Mouse (Mus musculus) MEL (cell line): ENCODE measurements around the gene Psmd11. TPM values are rescaled to one million over a fixed set of nuclear protein-coding genes. Genes with fewer than 3 reads are reported as not detected.
A peak's percentile ranks its signal among the peaks of the same experiment; 100 is the strongest.

Experiments
- DNase-seq: peaks from one replicate; pipeline ENCODE4 v3.0.0; 2011; ENCODE audit warnings: low read depth, low spot score
- H3K27ac ChIP-seq: 2 replicates; pipeline ENCODE4 v1.5.1; 2012; ENCODE audit warnings: low read depth, mild to moderate bottlenecking, control low read depth, low read length, moderate library complexity; ENCODE audit not compliant: control insufficient read depth
- H3K27me3 ChIP-seq, 2 experiments: fragments of 150-350 bp in 1 of 2; sonication (generic) in 1 of 2; 2 replicates each; pipeline ENCODE4 v1.6.1; 2012; ENCODE audit warnings: low read length in 2 of 2, mild to moderate bottlenecking in 2 of 2, improper control_type of control experiment in 1 of 2, moderate library complexity in 1 of 2; ENCODE audit not compliant: insufficient read depth in 2 of 2, control insufficient read depth in 1 of 2
- H3K36me3 ChIP-seq, 2 experiments: 2 replicates each; pipeline ENCODE4 v1.6.1; 2012 to 2014; ENCODE audit warnings: low read length in 2 of 2, improper control_type of control experiment in 1 of 2, inconsistent platforms in 1 of 2, mild to moderate bottlenecking in 1 of 2; ENCODE audit not compliant: insufficient read depth in 2 of 2, control insufficient read depth in 1 of 2
- H3K4me1 ChIP-seq, 2 experiments: fragments of 150-350 bp in 1 of 2; sonication (generic) in 1 of 2; 2 replicates each; pipeline ENCODE4 v1.6.1; 2012; ENCODE audit warnings: low read length in 2 of 2, improper control_type of control experiment in 1 of 2, mild to moderate bottlenecking in 1 of 2; ENCODE audit not compliant: insufficient read depth in 2 of 2, control insufficient read depth in 1 of 2
- H3K4me3 ChIP-seq, 2 experiments: fragments of 150-350 bp in 1 of 2; sonication (generic) in 1 of 2; 2 replicates each; pipeline ENCODE4 v1.5.1; 2012; ENCODE audit warnings: low read depth in 2 of 2, low read length in 2 of 2, mild to moderate bottlenecking in 2 of 2, moderate library complexity in 2 of 2, control low read depth in 1 of 2, improper control_type of control experiment in 1 of 2; ENCODE audit not compliant: control insufficient read depth in 1 of 2, insufficient read depth in 1 of 2
- H3K79me2 ChIP-seq: 2 replicates; pipeline ENCODE4 v1.6.1; 2012; ENCODE audit warnings: mild to moderate bottlenecking, low read length, moderate library complexity; ENCODE audit not compliant: control insufficient read depth, poor library complexity, insufficient read depth
- H3K9ac ChIP-seq: 2 replicates; pipeline ENCODE4 v1.6.1; 2012; ENCODE audit warnings: low read depth, mild to moderate bottlenecking, control low read depth, low read length, moderate library complexity; ENCODE audit not compliant: control insufficient read depth, poor library complexity, severe bottlenecking
- H3K9me3 ChIP-seq: fragments of 150-350 bp; sonication (generic); replicated peaks from 2 replicates; pipeline ENCODE4 v1.6.1; 2012; ENCODE audit warnings: mild to moderate bottlenecking, low read length, improper control_type of control experiment, moderate library complexity; ENCODE audit not compliant: insufficient read depth
- BHLHE40 ChIP-seq: IDR thresholded peaks from 2 replicates; pipeline ENCODE4 v1.6.1; 2012; ENCODE audit warnings: low read depth, mild to moderate bottlenecking, inconsistent platforms, low read length, improper control_type of control experiment, borderline replicate concordance
- CHD1 ChIP-seq: IDR thresholded peaks from 2 replicates; pipeline ENCODE4 v1.6.1; 2012; ENCODE audit warnings: low read depth, mild to moderate bottlenecking, inconsistent platforms, low read length, improper control_type of control experiment
- CHD2 ChIP-seq: IDR thresholded peaks from 2 replicates; pipeline ENCODE4 v1.6.1; 2011; ENCODE audit warnings: low read length, improper control_type of control experiment
- GATA1 ChIP-seq: IDR thresholded peaks from 2 replicates; pipeline ENCODE4 v1.6.1; 2011; ENCODE audit warnings: low read depth, low read length, improper control_type of control experiment
- MEF2A ChIP-seq: IDR thresholded peaks from 2 replicates; pipeline ENCODE4 v1.6.1; 2014; ENCODE audit warnings: low read depth, mild to moderate bottlenecking, inconsistent platforms, low read length, improper control_type of control experiment; ENCODE audit not compliant: poor library complexity, insufficient replicate concordance, severe bottlenecking; ENCODE audit errors: extremely low read depth
- MXI1 ChIP-seq: IDR thresholded peaks from 2 replicates; pipeline ENCODE4 v1.6.1; 2011; ENCODE audit warnings: mild to moderate bottlenecking, low read depth, low read length, improper control_type of control experiment
- POLR2A ChIP-seq, 2 experiments: IDR thresholded peaks; 2 replicates each; pipeline ENCODE4 v1.6.1; 2011 to 2012; ENCODE audit warnings: low read length in 2 of 2, mild to moderate bottlenecking in 2 of 2, control low read depth in 1 of 2, improper control_type of control experiment in 1 of 2, low read depth in 1 of 2, moderate library complexity in 1 of 2; ENCODE audit not compliant: control insufficient read depth in 1 of 2, insufficient read depth in 1 of 2, poor library complexity in 1 of 2
- POLR2AphosphoS2 ChIP-seq: IDR thresholded peaks from 2 replicates; pipeline ENCODE4 v1.6.1; 2011; ENCODE audit warnings: low read length, improper control_type of control experiment
- POLR2AphosphoS5 ChIP-seq: IDR thresholded peaks from 2 replicates; pipeline ENCODE4 v1.6.1; 2012; ENCODE audit warnings: low read depth, borderline replicate concordance, mild to moderate bottlenecking, inconsistent platforms, low read length, moderate library complexity, mixed read lengths
- RAD21 ChIP-seq: IDR thresholded peaks from 2 replicates; pipeline ENCODE4 v1.6.1; 2011; ENCODE audit warnings: mild to moderate bottlenecking, low read depth, low read length, improper control_type of control experiment
- SIN3A ChIP-seq: IDR thresholded peaks from 2 replicates; pipeline ENCODE4 v1.6.1; 2012; ENCODE audit warnings: low read length, improper control_type of control experiment, inconsistent platforms
- SMC3 ChIP-seq: IDR thresholded peaks from 2 replicates; pipeline ENCODE4 v1.6.1; 2011; ENCODE audit warnings: low read depth, low read length, improper control_type of control experiment
- TAL1 ChIP-seq: IDR thresholded peaks from 2 replicates; pipeline ENCODE4 v1.6.1; 2012; ENCODE audit warnings: mild to moderate bottlenecking, inconsistent platforms, low read length, moderate library complexity, mixed read lengths
- TBP ChIP-seq: IDR thresholded peaks from 2 replicates; pipeline ENCODE4 v1.8.0; 2011; ENCODE audit warnings: low read depth, low read length, improper control_type of control experiment
- UBTF ChIP-seq: IDR thresholded peaks from 2 replicates; pipeline ENCODE4 v1.6.1; 2012; ENCODE audit warnings: low read depth, mild to moderate bottlenecking, inconsistent platforms, low read length, improper control_type of control experiment, moderate library complexity, borderline replicate concordance; ENCODE audit not compliant: insufficient read depth
- ZC3H11A ChIP-seq: IDR thresholded peaks from 2 replicates; pipeline ENCODE4 v1.6.1; 2012; ENCODE audit warnings: low read depth, mild to moderate bottlenecking, inconsistent platforms, low read length, improper control_type of control experiment
- ZKSCAN1 ChIP-seq: IDR thresholded peaks from 2 replicates; pipeline ENCODE4 v1.6.1; 2012; ENCODE audit warnings: low read depth, mild to moderate bottlenecking, inconsistent platforms, low read length, improper control_type of control experiment, moderate library complexity
- ZNF384 ChIP-seq: IDR thresholded peaks from 2 replicates; pipeline ENCODE4 v1.6.1; 2012; ENCODE audit warnings: low read depth, mild to moderate bottlenecking, inconsistent platforms, low read length, improper control_type of control experiment
- polyA plus RNA-seq, 2 experiments: library from polyadenylated mRNA; stranded (reverse) in 1 of 2; unstranded in 1 of 2; fragments of >175 nt in 1 of 2; fragments of >200 nt in 1 of 2; gene quantifications; 2 replicates each; pipeline versions ENCODE4 v1.2.1 to v1.2.4; 2012; ENCODE audit warnings: low replicate concordance in 2 of 2, low read depth in 1 of 2; ENCODE audit not compliant: insufficient read length in 2 of 2, insufficient read depth in 1 of 2, missing spikeins in 1 of 2
- total RNA-seq: library from RNA; depleted of rRNA; stranded (reverse); fragments of 300-350 nt; gene quantifications from 2 replicates; pipeline ENCODE4 v1.2.3, GENCODE M21; 2012

Gene Psmd11
- total and polyA plus RNA-seq, 3 experiments: 110 to 324 (median 184) TPM

DNA sequence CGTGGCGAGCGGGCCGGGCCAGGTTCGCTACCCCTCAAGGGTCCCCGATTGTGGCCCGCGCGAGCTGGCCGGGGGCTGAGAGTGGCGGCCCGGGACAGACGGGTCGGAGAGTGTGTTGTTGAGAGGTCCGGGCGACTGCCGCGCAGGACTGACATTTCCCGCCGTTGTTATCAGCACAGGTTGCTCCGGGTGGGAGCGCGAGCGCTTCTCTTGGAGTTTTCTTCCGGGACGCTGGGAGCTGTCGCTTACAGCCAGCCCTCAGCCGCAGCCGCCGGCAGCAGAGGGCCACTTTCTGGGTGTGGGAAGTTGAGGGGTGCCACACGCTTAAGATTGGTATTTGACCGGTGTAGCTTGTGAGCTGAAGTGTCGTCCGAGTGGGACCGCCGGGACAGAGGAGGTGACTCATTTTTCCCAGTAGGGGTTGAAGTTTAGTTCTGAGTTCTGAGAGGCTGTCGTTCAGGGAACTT lies 627 bp downstream of the Psmd11 start (continued):
- TF ChIP-seq SIN3A (0 out of 2 replicates have a peak, but pooled peaks have one; percentile 58), UBTF (peak; percentile 84; the same call in 1 of the 2 replicates), MEF2A (no peak), TAL1 (no peak), SMC3 (no peak)
- TF ChIP-seq, all 39 proteins: peak for 8

DNA sequence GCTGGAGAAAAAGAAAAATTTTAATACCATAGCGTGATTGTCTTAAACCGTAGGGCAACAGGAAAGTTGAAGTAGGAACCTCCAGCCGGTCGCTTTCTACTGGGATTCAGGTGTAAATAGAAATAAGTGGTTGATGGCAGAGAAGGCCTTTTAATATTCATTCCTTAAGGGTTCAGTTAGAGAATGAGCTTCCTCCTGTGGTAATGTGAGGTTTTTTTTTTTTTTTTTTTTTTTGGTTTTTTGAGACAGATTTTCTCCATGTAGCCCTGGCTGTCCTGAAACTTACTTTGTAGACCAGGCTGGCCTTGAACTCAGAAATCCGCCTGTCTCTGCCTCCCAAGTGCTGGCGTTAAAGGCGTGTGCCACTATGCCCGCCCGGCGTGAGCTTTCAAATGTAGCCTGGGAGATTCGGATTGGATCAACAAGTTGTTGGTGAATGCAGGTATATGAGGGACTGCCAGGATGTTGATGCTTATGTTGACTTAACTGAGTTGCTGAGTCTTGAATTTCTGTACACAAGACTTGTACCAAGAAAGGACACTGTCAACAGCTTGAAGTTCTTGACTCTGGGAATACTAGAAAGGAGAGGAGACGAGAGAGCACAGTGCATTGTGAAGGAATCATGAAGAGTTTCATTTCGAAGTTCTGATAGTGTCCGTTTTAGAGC lies 1.2 kb downstream of the Psmd11 start:
- peak; percentile 54 for DNase-seq
- Histone ChIP-seq H3K9ac (peak overlapping the region; percentile 95), H3K4me3 (peak overlapping the region; percentile 66 to 84)

DNA sequence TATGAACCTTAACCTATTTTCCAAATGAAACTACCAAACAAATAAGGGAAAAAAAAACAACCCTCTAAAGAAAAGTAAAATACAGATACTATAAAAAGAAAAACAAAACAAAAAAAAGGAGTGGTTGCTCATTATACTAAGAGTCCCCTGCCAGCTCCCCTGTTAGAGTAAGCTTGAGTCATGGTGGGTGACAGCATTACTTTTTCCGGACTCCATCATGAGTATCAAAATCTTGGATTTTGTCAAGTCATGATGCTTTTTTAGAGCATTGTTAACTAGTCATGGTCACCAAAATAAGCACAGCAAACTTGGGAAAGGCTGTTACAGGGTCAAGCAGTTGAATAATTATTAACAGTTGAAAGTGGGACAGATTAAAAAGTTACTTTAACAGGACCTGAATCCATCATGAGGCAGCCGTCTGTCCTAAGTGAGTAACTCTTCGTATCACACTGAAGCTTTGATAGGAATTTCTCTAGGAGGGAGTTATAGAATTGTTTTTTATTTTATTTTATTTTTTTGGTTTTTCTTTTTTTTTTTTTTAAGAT lies 2.0 kb downstream of the Psmd11 start:
- H3K36me3 ChIP-seq: peaks cover 25 to 35% of the 10 kb centered on the region in 2 experiments
- peaks cover 41% of the 10 kb centered on the region for H3K79me2 ChIP-seq
- peaks cover 15 to 17% of the 10 kb centered on the region in 2 experiments for H3K4me1 ChIP-seq
- H3K27ac ChIP-seq: no peak overlapping the region
- peak overlapping the region in 1 of 2 experiments; percentile 84; a peak in 2 of 4 replicates for H3K4me3 ChIP-seq
- no peaks in the 10 kb centered on the region for H3K27me3 ChIP-seq
- H3K9me3 ChIP-seq: no peaks in the 10 kb centered on the region
- no peak for TF ChIP-seq MXI1
- TF ChIP-seq POLR2AphosphoS5: no peak
- no peak for TF ChIP-seq GATA1
- TF ChIP-seq POLR2AphosphoS2: 0 out of 2 replicates have a peak, but pooled peaks have one; percentile 25
- no peak for TF ChIP-seq BHLHE40
- no peak for TF ChIP-seq TAL1
- no peak for TF ChIP-seq TBP
- no peak for TF ChIP-seq CHD2
- TF ChIP-seq UBTF: no peak
- 0 out of 2 replicates have a peak, but pooled peaks have one; percentile 37 for TF ChIP-seq CHD1
- no peak for TF ChIP-seq POLR2A (IDR thresholded peaks at IDR 0.05; ENCODE audit: control insufficient read depth in 1 of 2, insufficient read depth in 1 of 2, low read depth in 1 of 2, low read length in 2 of 2, poor library complexity in 1 of 2)
- peak; percentile 45 for DNase-seq
- 0 out of 2 replicates have a peak overlapping the region, but pooled peaks have one; percentile 26 for H3K9ac ChIP-seq

More for the DNA sequence above, 1.2 kb downstream of the Psmd11 start:
- H3K9me3 ChIP-seq: no peaks in the 10 kb centered on the region
- H3K36me3 ChIP-seq: peaks cover 26 to 32% of the 10 kb centered on the region in 2 experiments
- TF ChIP-seq ZNF384 (peak; percentile 74), RAD21 (no peak), TBP (0 out of 2 replicates have a peak, but pooled peaks have one; percentile 22), POLR2AphosphoS2 (no peak), ZC3H11A (no peak), ZKSCAN1 (no peak), CHD1 (peak; percentile 56; the same call in 1 of the 2 replicates)
- peaks cover 38% of the 10 kb centered on the region for H3K79me2 ChIP-seq
- H3K4me1 ChIP-seq: peaks cover 17 to 24% of the 10 kb centered on the region in 2 experiments
- H3K27me3 ChIP-seq: no peaks in the 10 kb centered on the region
- peak overlapping the region; percentile 71 for H3K27ac ChIP-seq
